Mouse (Mus musculus) heart, adult 9 months (tissue): ENCODE results near the gene 6330409D20Rik.

Experiments used
- DNase-seq, 2 experiments: peaks; one replicate each; pipeline ENCODE4 v3.0.0; 2022; ENCODE audit warnings: low spot score in 2 of 2

Gene 6330409D20Rik

DNA sequence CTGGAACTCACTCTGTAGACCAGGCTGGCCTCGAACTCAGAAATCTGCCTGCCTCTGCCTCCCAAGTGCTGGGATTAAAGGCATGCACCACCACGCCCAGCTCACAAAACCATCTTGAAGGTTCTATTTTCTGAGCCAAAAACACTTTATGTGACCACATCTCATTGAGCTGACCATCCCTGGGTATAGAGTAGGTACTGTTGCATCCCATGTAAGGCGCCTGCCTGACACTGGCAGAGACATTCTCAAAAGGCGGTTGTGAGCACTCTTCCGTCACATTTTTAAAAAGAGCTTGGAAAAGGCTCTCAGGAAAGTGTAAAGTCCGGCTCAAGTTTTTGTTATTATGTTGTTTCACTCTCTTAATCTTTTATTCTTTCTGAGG, 15.8 kb upstream of the 6330409D20Rik start:
- DNase-seq: no peak

DNA sequence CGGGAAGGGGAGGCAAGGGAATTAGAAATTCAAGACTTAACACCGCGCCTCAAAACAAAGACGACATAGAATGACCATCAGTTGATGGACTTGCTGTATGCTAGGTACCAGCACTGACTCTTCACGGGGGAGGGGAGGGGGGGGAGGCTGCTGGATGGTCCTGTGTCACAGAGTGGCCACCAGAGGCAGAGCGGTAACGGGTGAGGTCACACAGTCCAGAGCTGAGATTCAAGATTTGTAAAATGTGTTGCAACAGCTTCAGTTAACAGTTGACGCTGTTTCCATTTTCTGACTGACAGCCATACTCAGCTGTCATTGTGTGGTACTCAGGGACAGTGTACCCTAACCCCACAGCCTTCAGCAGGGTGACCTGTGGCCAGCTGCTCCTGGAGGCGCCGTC, 11.4 kb upstream of the 6330409D20Rik start:
- no peak for DNase-seq

DNA sequence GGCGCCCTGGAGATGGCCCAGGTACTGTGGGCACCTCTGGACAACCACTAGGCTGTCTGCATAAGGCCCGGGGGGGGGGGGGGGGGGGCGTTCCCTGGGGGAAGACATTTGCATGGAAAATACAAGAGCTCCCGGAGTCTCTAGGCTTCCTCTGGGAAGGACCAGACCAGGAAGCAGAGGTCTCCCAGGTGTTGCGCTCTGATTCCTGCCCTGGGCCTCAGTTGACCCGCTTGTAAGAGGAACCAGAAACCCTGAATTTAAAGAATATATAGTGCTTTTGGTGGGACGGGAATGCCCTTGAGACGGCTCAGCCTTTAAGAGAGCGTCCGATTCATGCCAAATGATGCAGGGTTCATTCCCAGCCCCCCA, 10.8 kb upstream of the 6330409D20Rik start:
- no peak for DNase-seq

DNA sequence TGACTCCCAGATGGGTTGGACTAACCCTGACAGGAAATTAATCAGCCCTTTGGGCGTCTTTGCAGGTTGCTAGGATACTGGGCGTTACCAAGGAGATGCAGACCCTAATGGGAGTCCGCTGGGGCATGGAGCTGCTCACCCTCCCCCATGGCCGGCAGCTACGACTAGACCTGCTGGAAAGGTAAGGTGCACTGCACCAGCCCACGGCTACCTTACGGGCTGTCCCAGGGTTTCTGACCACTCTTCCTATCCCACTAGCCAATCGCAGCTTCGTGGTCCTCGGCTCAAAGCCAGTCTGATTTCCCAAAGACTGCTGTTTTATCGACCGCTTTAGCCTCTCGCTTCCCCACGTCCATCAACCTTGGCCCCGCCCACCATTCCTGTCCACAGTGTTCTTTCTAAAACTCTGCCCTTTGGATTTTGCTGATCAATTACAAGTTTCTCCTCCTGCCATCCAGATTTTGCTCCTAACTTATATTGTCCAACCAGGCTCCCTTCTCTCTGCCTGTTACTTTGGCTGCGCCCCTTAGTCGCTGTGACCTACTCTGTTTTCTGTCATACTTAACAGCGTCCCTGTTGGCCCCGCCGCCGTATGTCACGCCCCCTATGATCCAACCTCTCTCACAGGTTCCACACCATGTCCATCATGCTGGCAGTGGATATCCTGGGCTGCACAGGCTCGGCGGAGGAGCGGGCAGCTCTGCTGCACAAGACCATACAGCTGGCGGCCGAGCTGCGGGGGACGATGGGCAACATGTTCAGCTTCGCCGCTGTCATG, 10.3 kb upstream of the 6330409D20Rik start:
- peak in 1 of 2 experiments; percentile 47 for DNase-seq

DNA sequence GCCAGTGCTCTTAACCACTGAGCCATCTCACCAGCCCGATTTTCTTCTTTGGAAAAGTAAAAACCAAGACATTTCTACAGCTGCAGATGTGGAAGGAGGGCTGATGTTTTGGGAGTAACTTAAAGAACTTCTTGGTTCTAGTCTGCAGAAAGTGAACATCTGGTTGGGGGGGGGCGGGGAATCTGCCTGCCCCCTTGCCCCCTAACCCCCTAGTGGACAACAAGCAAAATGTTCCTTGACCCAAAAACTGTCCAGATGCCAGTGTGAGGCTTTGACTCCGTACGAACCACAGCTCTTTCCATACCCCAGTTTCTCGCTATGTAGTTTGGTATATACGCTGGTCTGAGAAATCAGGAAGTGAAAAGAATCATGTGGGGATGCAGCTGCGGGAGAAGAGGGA, 9.4 kb upstream of the 6330409D20Rik start:
- DNase-seq: no peak

DNA sequence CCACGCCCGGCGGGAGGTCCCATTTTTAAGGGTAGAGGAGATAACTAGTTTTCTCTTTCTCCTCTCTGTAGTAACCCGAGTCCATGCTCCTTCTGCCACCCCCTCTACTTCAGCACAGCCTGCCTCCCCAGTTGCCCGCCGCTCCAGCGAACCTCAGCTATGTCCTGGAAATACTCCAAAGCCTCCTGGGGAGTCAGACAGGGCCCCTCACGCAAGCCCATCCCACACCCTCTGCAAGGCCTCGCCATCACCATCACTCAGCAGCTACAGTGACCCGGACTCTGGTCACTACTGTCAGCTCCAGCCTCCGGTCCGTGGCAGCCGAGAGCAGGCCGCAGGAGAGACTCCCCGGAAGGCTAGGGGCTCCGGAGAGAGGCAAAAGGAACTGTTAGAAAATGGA, 8.3 kb upstream of the 6330409D20Rik start:
- no peak for DNase-seq

DNA sequence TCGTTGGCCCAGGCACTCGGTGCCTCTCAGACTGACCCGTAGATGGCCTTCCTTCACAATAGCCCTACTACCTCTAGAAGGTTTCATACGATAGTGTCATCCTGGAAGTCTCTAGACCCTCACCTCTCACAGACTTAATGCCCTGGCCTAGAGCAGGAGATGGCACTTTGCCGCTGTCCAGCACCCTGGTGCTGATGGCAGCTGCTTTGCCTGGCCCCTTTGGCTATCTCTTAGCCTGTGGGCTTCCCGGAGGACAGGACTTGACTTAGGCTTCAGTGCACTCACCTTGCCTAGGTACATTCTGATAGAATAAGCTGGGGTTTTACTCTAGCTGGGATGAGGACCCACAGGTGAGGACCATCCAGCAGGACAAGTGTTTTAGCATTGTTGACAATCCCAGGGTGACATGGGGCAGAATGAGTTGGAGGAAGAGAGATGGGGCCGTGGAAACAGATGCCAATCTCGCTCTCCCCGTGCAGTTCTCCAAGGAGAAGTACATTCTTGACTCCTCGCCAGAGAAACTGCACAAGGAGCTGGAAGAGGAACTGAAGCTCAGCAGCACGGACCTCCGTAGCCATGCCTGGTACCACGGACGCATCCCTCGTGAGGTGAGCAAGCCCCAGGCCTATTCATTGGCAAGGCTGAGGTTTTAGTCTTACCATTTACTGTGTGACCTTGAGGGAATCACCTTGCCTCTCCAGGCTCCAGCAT, 3.6 kb upstream of the 6330409D20Rik start:
- no peak for DNase-seq

DNA sequence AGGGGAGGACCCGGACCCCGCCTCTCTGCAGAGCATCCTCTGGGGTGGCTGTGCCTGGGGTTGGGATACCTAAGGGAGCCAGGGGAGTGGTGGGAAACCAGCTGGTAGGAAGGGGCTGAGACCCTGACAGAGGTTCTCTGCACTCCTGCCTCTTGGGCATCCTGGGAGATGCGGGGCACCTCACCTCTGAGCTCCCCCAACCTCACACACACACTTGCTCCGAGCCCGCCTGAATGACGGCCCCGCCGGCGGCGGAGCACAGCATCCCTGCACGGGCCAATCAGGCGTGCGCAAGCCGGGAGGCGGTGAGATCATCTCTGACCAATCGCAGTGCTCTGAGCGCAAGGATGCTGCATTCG, 1.3 kb upstream of the 6330409D20Rik start:
- no peak for DNase-seq

DNA sequence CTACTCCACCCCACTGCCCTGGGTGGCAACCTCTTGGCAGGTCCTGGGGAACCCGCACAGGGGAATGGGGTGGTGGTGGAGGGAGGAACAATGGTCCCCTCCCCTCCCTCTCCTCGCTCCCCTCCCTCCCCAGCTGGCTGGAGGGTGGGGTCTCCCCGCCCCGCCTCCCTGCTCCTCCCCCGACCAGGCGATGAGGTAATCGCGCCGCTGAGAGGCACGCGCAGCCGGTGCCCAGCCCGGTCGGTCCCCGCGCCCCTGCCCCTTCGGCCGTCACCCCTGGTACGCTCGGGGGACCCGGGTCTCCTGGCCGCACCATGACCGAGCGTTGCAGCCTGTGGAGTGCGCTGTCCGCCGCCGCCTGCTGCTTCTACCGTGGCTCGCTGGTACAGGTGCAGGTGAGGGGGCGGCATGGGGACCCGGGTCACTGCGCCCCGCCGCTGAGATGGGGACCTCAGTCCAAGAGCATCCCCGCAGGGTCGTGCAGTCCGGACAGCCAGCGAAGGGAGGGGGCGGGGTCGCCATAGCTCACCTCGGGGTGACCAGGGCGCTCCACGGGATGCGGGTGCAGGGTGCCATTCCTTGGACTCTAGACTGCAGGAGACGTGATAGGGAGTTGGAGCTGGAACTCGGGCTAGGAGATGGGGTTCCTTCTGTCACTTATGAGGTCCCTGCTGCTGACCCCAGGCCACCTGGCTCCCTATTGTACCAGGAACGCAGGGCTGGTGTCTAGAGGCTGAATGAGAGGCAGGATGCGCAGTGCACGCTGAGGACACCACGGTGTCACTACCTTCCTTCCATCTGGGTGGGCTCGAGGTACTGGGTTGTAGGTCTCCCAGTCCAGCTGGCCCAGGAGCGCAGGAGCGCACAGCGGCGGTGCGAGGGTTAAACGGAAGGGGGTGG, 707 bp upstream of the 6330409D20Rik start:
- peak in 1 of 2 experiments; percentile 30 for DNase-seq

DNA sequence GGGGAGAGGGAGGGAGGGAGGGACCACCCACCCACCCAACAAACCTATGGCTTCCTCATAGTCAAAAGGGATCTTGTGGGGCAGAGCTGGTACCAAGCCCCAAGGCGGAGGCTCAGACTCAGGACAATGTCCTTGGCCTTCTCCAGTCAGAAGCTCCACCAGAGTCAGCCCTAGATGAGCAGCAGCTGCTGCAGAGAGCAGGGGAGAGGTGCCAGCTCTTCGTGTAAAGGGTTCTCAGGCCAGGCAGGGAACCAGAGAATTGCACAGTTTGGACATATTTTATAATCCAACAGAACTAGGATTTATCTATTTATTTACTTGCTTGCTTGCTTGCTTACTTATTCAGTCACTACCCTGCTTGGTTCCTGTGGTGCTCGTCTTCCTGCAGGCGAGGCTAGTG, 1.5 kb downstream of the 6330409D20Rik start:
- no peak for DNase-seq

DNA sequence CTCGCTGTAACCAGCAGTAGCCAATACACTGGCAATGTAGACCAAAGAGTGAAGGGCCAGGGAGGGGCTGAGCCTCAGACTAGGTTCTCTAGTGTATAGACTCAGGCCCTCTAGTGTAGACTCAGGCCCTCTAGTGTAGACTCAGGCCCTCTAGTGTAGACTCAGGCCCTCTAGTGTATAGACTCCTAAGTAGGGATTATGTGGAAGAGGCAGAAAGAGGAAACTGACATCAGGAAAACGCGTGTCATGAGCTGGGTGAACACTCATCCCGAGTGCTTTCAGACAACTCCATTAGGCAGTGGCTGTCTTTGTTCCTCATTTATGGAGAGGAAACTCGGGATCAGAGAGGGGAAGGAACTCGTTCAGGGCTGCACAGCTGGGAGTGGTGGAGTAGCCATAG, 3.8 kb downstream of the 6330409D20Rik start:
- no peak for DNase-seq

DNA sequence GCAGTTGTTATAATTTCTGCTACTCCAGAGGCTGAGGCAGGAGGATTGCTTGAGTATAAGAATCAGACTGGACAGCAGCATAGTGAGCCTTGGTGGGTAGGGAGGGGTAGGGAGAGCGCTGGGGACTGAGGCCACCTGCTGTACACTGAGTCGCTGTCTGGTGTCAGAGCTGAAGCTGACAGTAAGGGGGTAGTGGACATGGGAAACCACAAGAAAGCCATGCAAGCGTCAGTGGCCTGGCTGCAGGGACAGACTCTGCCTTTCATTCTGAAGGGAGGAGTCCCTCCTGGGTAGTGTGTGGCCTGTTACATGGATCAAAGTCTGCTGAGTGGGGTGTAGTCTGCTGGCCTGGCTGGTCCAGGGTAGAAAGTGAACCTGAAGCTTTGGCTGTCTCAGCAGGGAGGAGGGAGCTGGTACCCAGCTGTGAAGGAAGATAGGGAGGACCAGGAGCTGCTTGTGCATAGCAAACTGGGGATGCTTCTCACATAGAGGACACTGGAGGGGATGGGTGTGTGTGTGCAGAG, 4.4 kb downstream of the 6330409D20Rik start:
- DNase-seq: no peak

DNA sequence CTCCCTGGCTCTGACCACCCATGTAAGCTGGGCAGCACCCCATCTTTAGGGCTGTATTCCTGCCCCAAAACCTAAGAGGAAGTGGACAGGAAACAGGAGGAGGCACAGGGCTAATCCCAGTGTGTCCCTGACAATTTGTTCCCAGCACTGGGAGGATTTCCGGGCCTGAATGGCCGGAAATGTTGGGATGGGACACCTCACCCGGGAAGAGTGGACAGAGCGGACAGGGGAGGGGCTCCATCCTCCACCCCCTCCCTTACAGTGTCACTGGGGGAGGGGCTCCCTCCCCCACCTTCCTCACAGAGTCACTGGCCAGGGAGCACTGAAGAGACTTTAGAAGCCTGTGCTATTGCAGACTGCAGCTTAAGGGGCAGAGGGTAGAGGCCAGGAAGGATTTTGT, 5.9 kb downstream of the 6330409D20Rik start:
- DNase-seq: peak; percentile 84 to 94

DNA sequence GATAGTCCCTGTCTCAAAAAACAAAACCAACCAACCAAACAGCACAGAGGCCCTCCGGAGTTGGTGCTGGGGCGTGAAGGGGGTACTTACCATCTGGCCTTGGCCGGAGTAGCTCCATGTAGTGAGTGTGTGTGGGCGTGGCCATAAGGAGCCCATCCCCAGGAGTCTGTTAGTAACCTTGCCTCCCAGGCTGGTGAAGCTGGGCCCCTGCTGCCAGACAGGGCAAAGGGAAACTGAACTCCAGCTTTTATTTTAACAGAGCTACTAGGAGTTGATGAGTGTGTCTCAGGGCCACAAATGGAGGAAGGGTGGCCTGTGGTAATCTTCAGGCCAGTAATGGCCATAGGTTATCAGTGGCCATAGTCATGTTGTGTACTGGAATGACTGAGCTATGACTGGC, 6.3 kb downstream of the 6330409D20Rik start:
- peak; percentile 30 to 58 for DNase-seq

DNA sequence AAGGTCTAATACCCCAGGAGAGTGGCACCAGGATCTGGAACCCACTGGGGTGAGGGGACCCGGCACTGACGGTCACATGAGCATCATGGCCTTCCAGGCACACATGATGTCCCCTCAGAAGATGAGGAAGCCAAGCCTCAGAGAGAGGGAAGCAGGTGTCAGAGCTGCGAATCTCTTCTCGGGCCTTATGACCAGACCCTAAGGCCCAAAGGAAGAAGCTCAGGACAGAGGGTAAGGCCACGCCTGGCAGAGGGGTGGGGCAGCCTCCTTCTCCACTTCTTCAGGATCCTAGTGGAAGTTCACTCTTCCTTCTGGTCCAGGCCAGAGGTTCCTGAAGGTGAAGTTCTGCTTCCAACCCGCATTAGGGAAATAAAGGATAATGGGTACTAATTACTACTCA, 8.1 kb downstream of the 6330409D20Rik start:
- peak in 1 of 2 experiments; percentile 68 for DNase-seq

DNA sequence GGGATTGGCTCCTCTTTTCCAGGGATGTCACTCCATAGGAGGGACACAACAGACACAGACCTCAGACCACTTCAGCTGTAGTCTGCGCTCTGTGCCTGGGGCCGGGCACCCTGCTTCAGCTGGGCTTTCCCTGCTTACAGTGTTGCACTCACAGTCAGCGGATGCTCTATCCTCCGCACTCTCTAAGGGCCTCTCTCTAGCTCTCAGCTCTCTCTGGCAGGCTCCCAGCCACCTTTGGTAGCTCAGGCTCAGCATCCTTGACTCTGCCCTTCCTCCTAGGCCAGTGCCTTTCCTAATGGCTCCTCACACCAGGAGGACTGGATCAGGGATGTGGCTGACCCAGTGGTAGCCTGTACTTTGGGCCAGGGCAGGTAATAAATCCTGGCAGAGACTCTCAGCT, 8.9 kb downstream of the 6330409D20Rik start:
- DNase-seq: no peak

DNA sequence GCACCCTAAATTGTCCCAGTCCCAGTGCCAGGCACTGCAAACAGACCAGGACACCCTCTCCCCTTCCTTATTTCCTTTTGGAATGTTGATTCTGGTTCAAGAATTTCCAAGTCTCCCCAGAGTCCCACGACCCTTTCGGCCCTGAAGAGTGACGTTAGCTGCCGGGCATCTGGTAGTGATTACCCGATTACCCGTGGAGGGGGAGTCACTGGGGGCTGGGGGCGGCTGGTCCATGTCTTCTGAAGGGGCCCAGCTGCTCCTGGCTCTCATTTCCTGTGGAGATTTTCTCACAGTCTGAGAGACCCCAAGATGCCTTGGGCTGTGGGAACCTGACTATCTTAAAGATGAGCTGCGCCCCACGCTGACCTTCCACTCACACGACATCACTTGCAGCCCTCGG, 10.0 kb downstream of the 6330409D20Rik start:
- DNase-seq: peak in 1 of 2 experiments; percentile 31

DNA sequence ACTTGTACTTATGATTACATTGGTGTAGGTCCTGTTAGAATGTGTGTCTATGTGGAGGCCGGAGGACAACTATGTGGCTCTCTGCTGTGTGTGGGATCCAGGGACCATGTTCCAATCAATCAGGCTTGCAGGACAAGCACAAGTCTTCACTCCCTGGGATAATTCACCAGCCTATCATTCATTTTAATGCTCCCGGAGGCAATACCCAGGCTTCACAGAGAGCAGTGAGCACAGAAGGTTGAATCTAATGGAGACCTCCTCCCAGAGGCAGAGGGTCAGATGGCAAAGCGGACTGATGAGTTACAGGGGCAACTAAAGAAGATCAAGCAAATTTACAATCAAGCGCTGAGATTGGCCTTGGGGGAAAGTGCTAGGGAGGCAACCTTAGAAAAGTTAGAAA, 11.3 kb downstream of the 6330409D20Rik start:
- no peak for DNase-seq

DNA sequence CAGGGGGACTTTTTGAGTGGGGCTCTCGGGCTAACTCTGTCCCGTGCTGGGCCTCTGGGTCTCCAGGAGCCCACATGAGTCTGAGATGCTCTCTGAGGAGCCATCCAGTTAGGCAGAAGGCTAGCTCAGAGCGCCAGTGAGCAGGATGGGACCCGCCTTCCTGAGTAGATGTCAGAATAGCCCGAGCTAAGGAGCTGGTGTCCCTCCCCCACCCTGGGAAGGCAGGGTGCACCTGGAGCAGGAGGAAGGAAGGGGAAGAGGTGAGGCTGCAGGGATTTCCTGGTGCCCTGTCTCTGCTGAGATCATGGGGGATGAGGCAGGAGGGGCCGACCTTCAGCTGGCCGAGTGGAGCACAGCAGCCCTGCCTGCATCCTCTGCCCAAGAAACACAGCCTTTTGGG, 12.4 kb downstream of the 6330409D20Rik start:
- DNase-seq: peak; percentile 74 to 91

DNA sequence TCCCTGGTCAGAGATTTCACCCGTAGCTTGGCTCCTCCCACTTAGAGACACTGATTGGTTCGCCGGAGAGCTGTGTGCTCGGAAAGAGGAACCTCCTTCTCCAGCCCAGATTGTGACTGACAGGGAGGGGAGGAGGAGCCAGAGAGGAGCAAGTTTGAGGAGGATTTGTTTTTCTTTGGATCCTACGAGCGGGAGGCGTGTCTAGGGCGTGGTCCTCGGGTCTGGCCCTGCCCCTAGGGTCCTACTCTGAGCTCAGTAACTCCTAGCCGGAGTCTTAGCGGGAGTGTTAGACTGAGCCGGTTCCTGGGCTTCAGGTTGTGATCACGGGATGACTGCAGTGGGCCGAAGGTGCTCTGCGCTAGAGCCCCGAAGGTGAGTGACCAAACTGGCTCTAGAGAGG, 13.4 kb downstream of the 6330409D20Rik start:
- DNase-seq: peak; percentile 98

DNA sequence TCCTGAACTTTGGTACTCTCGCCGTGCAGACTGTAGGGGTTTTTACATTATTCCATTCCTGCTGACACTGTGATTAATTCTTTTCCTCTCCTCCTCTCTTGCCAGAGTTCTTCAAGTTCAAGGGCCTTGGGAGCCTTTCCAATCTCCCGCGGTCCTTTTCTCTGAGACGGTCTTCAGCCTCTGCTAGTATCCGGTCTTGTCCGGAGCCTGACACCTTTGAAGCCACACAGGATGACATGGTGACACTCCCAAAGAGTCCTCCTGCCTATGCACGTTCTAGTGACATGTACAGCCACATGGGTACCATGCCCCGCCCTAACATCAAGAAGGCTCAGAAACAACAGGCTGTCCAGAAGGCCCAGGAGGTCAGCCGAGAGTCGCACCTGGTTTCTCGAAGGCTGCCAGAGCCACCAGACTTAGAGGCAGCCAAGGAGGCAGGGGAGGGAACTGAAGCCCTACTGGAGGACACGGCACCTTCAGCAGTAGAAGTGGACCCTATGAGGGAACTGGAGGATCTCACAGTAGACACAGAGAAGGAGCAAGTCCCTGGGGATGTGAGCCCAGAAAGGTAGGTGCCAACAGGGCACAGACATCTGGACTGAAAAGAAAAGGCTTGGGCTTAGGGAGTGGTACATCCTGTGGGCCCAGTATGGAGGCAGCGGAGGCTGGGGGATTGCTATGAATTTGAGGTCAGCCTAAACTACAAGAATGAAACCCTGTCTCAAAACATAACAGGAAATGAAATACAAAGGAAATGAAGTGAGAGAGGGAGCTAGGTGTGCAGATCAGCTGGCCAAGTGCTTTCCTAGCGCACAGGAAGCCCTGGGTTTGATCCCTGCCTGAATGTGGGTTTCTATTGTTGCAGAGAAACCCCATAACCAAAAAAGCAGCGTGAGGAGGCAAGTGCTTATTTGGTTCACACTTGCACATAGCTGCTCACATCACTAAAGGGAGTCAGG, 15.7 kb downstream of the 6330409D20Rik start:
- DNase-seq: no peak
